Mouse (Mus musculus) heart, embryonic 14.5 days (tissue): ENCODE data around the gene Itgb6. TPM values are rescaled to one million over a fixed set of nuclear protein-coding genes. Genes with fewer than 3 reads are reported as not detected.
A peak's percentile ranks its signal among the peaks of the same experiment; 100 is the strongest.

Source experiments
- ATAC-seq: fragments of 200-750 bp; cut with Nextera tagmentation; 2 replicates; pipeline ENCODE4 v1.8.0; 2017; ENCODE audit warnings: low read depth, moderate TSS enrichment; ENCODE audit not compliant: insufficient number of reproducible peaks, insufficient read depth, low FRiP score
- H3K27ac ChIP-seq, 2 experiments: fragments of 200-500 bp in 1 of 2; fragments of 300-500 bp in 1 of 2; sonication (generic) in 1 of 2; replicated peaks in 1 of 2; 2 replicates each; pipeline ENCODE4 v1.5.1; 2012 to 2014; ENCODE audit warnings: low read depth in 2 of 2, low read length in 2 of 2, control low read depth in 1 of 2, mild to moderate bottlenecking in 1 of 2, mixed read lengths in 1 of 2; ENCODE audit not compliant: control insufficient read depth in 1 of 2, insufficient read depth in 1 of 2
- H3K27me3 ChIP-seq: fragments of 300-500 bp; sonication (generic); 2 replicates; pipeline ENCODE4 v1.6.1; 2014; ENCODE audit warnings: mild to moderate bottlenecking, low read length, control low read depth; ENCODE audit not compliant: control insufficient read depth, insufficient read depth
- H3K36me3 ChIP-seq: fragments of 300-500 bp; sonication (generic); 2 replicates; pipeline ENCODE4 v1.6.1; 2014; ENCODE audit warnings: mild to moderate bottlenecking, control low read depth, low read length, mixed read lengths; ENCODE audit not compliant: control insufficient read depth, insufficient read depth
- H3K4me1 ChIP-seq, 2 experiments: fragments of 200-500 bp in 1 of 2; fragments of 300-500 bp in 1 of 2; sonication (generic) in 1 of 2; 2 replicates each; pipeline ENCODE4 v1.6.1; 2012 to 2014; ENCODE audit warnings: low read length in 2 of 2, control low read depth in 1 of 2, mixed read lengths in 1 of 2; ENCODE audit not compliant: control insufficient read depth in 2 of 2, insufficient read depth in 2 of 2
- H3K4me2 ChIP-seq: fragments of 300-500 bp; sonication (generic); 2 replicates; pipeline ENCODE4 v1.6.1; 2014; ENCODE audit warnings: mild to moderate bottlenecking, low read length
- H3K4me3 ChIP-seq, 2 experiments: fragments of 200-500 bp in 1 of 2; fragments of 300-500 bp in 1 of 2; sonication (generic) in 1 of 2; 2 replicates each; pipeline ENCODE4 v1.5.1; 2012 to 2014; ENCODE audit warnings: low read length in 2 of 2, mild to moderate bottlenecking in 2 of 2, control low read depth in 1 of 2, low read depth in 1 of 2, moderate library complexity in 1 of 2; ENCODE audit not compliant: control insufficient read depth in 1 of 2, insufficient read depth in 1 of 2
- H3K9ac ChIP-seq: fragments of 300-500 bp; sonication (generic); 2 replicates; pipeline ENCODE4 v1.6.1; 2014; ENCODE audit warnings: mild to moderate bottlenecking, low read length
- H3K9me3 ChIP-seq: fragments of 300-500 bp; sonication (generic); 2 replicates; pipeline ENCODE4 v1.6.1; 2016; ENCODE audit warnings: low read length, control low read depth; ENCODE audit not compliant: control insufficient read depth
- WGBS: fragments of 180-500 bp; shearing (Covaris S2); extraction: QIAGEN DNeasy Blood & Tissue Kit; methylation state at CpG from one replicate; pipeline ENCODE4 v1.1.7; 2014; 5-methylcytosine and 5-hydroxymethylcytosine counted together
- polyA plus RNA-seq: library from polyadenylated mRNA; unstranded; fragments of >200 nt; fragmentation: Nextera tagmentation; extraction: Ambion mirVana; gene quantifications from 2 replicates; pipeline ENCODE4 v1.2.1, GENCODE M21; 2014

Itgb6 gene
- polyA plus RNA-seq, 1 experiment from 2014 or later, result 0.41 TPM

GRCm38 (mm10) chr2:60692239-60692638 is 30.2 kb downstream of the Itgb6 start:
- no peak overlapping the region for H3K9ac ChIP-seq
- no peaks in the 10 kb centered on the region for H3K36me3 ChIP-seq
- H3K4me2 ChIP-seq, result no peak overlapping the region
- peaks cover 11 to 12% of the 10 kb centered on the region in 2 experiments for H3K4me1 ChIP-seq
- 55% methylated on average over 5 of the region's 5 CpGs for WGBS
- no peak for ATAC-seq
- H3K27ac ChIP-seq, result no peak overlapping the region
- no peaks in the 10 kb centered on the region for H3K9me3 ChIP-seq
- no peak overlapping the region for H3K4me3 ChIP-seq
- no peaks in the 10 kb centered on the region for H3K27me3 ChIP-seq

GRCm38 (mm10) chr2:60690212-60690611 is 32.2 kb downstream of the Itgb6 start:
- Histone ChIP-seq H3K9ac (no peak overlapping the region), H3K27me3 (no peaks in the 10 kb centered on the region), H3K36me3 (no peaks in the 10 kb centered on the region), H3K4me1 (peaks cover 9 to 11% of the 10 kb centered on the region in 2 experiments), H3K4me3 (no peak overlapping the region), H3K27ac (no peak overlapping the region), H3K9me3 (no peaks in the 10 kb centered on the region), H3K4me2 (no peak overlapping the region)
- ATAC-seq, result no peak
- WGBS, result 64% methylated on average over 1 of the region's 1 CpGs

- H3K4me2 ChIP-seq, result peak overlapping the region; percentile 31; the same call in 1 of the 2 replicates
- peaks cover 9 to 11% of the 10 kb centered on the region in 2 experiments for H3K4me1 ChIP-seq
- 19% methylated on average over 14 of the region's 14 CpGs for WGBS
- H3K9ac ChIP-seq, result 0 out of 2 replicates have a peak overlapping the region, but pooled peaks have one; percentile 1
- ATAC-seq, result peak; percentile 81; the same call in 1 of the 2 replicates
- no peaks in the 10 kb centered on the region for H3K27me3 ChIP-seq
- H3K4me3 ChIP-seq, result no peak overlapping the region
- no peaks in the 10 kb centered on the region for H3K9me3 ChIP-seq
- H3K27ac ChIP-seq, result peak overlapping the region; percentile 69 to 75
- H3K36me3 ChIP-seq, result no peaks in the 10 kb centered on the region
These were observed 33.4 kb downstream of the Itgb6 start for GRCm38 (mm10) chr2:60688944-60689615.

GRCm38 (mm10) chr2:60688150-60688549 is 34.3 kb downstream of the Itgb6 start:
- H3K9me3 ChIP-seq, result no peaks in the 10 kb centered on the region
- WGBS, result 84% methylated on average over 1 of the region's 1 CpGs
- H3K27me3 ChIP-seq, result no peaks in the 10 kb centered on the region
- no peaks in the 10 kb centered on the region for H3K36me3 ChIP-seq
- H3K4me3 ChIP-seq, result no peak overlapping the region
- peaks cover 8 to 9% of the 10 kb centered on the region in 2 experiments for H3K4me1 ChIP-seq
- H3K4me2 ChIP-seq, result no peak overlapping the region
- H3K9ac ChIP-seq, result no peak overlapping the region
- no peak for ATAC-seq
- no peak overlapping the region for H3K27ac ChIP-seq

GRCm38 (mm10) chr2:60685973-60686372 is 36.5 kb downstream of the Itgb6 start:
- Histone ChIP-seq H3K27ac (no peak overlapping the region), H3K4me2 (no peak overlapping the region), H3K36me3 (no peaks in the 10 kb centered on the region), H3K27me3 (no peaks in the 10 kb centered on the region), H3K9me3 (no peaks in the 10 kb centered on the region), H3K9ac (no peak overlapping the region), H3K4me3 (no peak overlapping the region), H3K4me1 (peaks cover 6 to 9% of the 10 kb centered on the region in 2 experiments)
- no peak for ATAC-seq

- ATAC-seq, result no peak
- Histone ChIP-seq H3K4me3 (no peak overlapping the region), H3K27me3 (no peaks in the 10 kb centered on the region), H3K4me1 (peaks cover 4 to 5% of the 10 kb centered on the region in 2 experiments), H3K9me3 (no peaks in the 10 kb centered on the region), H3K4me2 (no peak overlapping the region), H3K36me3 (no peaks in the 10 kb centered on the region), H3K27ac (no peak overlapping the region), H3K9ac (no peak overlapping the region)
- 71% methylated on average over 3 of the region's 3 CpGs for WGBS
These were observed 38.3 kb downstream of the Itgb6 start for GRCm38 (mm10) chr2:60684168-60684567.

- H3K4me3 ChIP-seq, result no peak overlapping the region
- ATAC-seq, result no peak
- H3K4me1 ChIP-seq, result no peaks in the 10 kb centered on the region
- H3K36me3 ChIP-seq, result no peaks in the 10 kb centered on the region
- no peak overlapping the region for H3K27ac ChIP-seq
- no peak overlapping the region for H3K9ac ChIP-seq
- no peak overlapping the region for H3K4me2 ChIP-seq
- no peaks in the 10 kb centered on the region for H3K27me3 ChIP-seq
- H3K9me3 ChIP-seq, result no peaks in the 10 kb centered on the region
- WGBS, result 77% methylated on average over 2 of the region's 2 CpGs
These were observed 39.9 kb downstream of the Itgb6 start for GRCm38 (mm10) chr2:60682554-60682953.

- Histone ChIP-seq H3K4me3 (no peak overlapping the region), H3K4me2 (no peak overlapping the region), H3K9me3 (no peaks in the 10 kb centered on the region), H3K27me3 (no peaks in the 10 kb centered on the region), H3K4me1 (no peaks in the 10 kb centered on the region), H3K27ac (no peak overlapping the region), H3K9ac (no peak overlapping the region), H3K36me3 (no peaks in the 10 kb centered on the region)
- no peak for ATAC-seq
- 73% methylated on average over 7 of the region's 7 CpGs for WGBS
These were observed 48.0 kb downstream of the Itgb6 start for GRCm38 (mm10) chr2:60674413-60674812.
